Mouse (Mus musculus): ENCODE measurements at regions not wholly inside any gene's neighbourhood (a gene's known extent, or its start where the extent isn't known, plus 50 kb on each side); places are given as distances from the start of the nearest gene placed in this dataset.

- TF ChIP-seq EP300 (IDR thresholded peaks at IDR 0.05; ENCODE audit: low read depth) (no peak), CTCF (IDR thresholded peaks at IDR 0.05; ENCODE audit: low read depth) (no peak)
- Histone ChIP-seq H3K4me1 (ENCODE audit: control insufficient read depth, insufficient read depth) (no peaks in the 10 kb centered on the region), H3K4me3 (ENCODE audit: low read depth, low read length) (no peak overlapping the region), H3K27ac (ENCODE audit: low read depth) (no peak overlapping the region), H3K27me3 (ENCODE audit: control insufficient read depth, insufficient read depth, low read length) (no peaks in the 10 kb centered on the region), H3K9me3 (replicated peaks; ENCODE audit: control insufficient read depth, low read length) (no peaks in the 10 kb centered on the region), H3K36me3 (replicated peaks; ENCODE audit: control insufficient read depth, insufficient read depth, low read length) (no peaks in the 10 kb centered on the region), H3K9ac (replicated peaks; ENCODE audit: low read depth, low read length) (no peak overlapping the region), H3K4me2 (ENCODE audit: low read depth, low read length) (no peak overlapping the region)
- WGBS: 44% methylated on average over 6 of the region's 6 CpGs
- ATAC-seq (ENCODE audit: insufficient read depth, low read depth) (no peak), DNase-seq (ENCODE audit: low spot score) (peak; percentile 15)
Measured at GRCm38 (mm10) chr2:45205756-45206155, 88.6 kb upstream of the Zeb2 start.

GRCm38 (mm10) chr2:45205211-45205610 is 88.0 kb upstream of the Zeb2 start:
- H3K9me3 ChIP-seq (replicated peaks; ENCODE audit: control insufficient read depth, low read length): no peaks in the 10 kb centered on the region
- H3K27ac ChIP-seq (ENCODE audit: low read depth): no peak overlapping the region
- no peaks in the 10 kb centered on the region for H3K36me3 ChIP-seq (replicated peaks; ENCODE audit: control insufficient read depth, insufficient read depth, low read length)
- ATAC-seq (ENCODE audit: insufficient read depth, low read depth) (no peak), DNase-seq (ENCODE audit: low spot score) (no peak)
- 84% methylated on average over 3 of the region's 3 CpGs for WGBS
- H3K27me3 ChIP-seq (ENCODE audit: control insufficient read depth, insufficient read depth, low read length): no peaks in the 10 kb centered on the region
- H3K4me3 ChIP-seq (ENCODE audit: low read depth, low read length): no peak overlapping the region
- TF ChIP-seq EP300 (IDR thresholded peaks at IDR 0.05; ENCODE audit: low read depth) (no peak), CTCF (IDR thresholded peaks at IDR 0.05; ENCODE audit: low read depth) (no peak)
- no peak overlapping the region for H3K4me2 ChIP-seq (ENCODE audit: low read depth, low read length)
- no peak overlapping the region for H3K9ac ChIP-seq (replicated peaks; ENCODE audit: low read depth, low read length)
- H3K4me1 ChIP-seq (ENCODE audit: control insufficient read depth, insufficient read depth): no peaks in the 10 kb centered on the region

GRCm38 (mm10) chr2:45197955-45198631 is 80.9 kb upstream of the Zeb2 start:
- Histone ChIP-seq H3K4me1 (ENCODE audit: control insufficient read depth, insufficient read depth) (no peaks in the 10 kb centered on the region), H3K4me3 (ENCODE audit: low read depth, low read length) (no peak overlapping the region), H3K27me3 (ENCODE audit: control insufficient read depth, insufficient read depth, low read length) (no peaks in the 10 kb centered on the region), H3K36me3 (replicated peaks; ENCODE audit: control insufficient read depth, insufficient read depth, low read length) (no peaks in the 10 kb centered on the region), H3K9me3 (replicated peaks; ENCODE audit: control insufficient read depth, low read length) (no peaks in the 10 kb centered on the region), H3K9ac (replicated peaks; ENCODE audit: low read depth, low read length) (no peak overlapping the region), H3K27ac (ENCODE audit: low read depth) (no peak overlapping the region), H3K4me2 (ENCODE audit: low read depth, low read length) (no peak overlapping the region)
- TF ChIP-seq CTCF (IDR thresholded peaks at IDR 0.05; ENCODE audit: low read depth): no peak
- TF ChIP-seq EP300 (IDR thresholded peaks at IDR 0.05; ENCODE audit: low read depth): no peak
- no peak for DNase-seq (ENCODE audit: low spot score)
- 68% methylated on average over 13 of the region's 13 CpGs for WGBS
- ATAC-seq (ENCODE audit: insufficient read depth, low read depth): no peak

GRCm38 (mm10) chr2:45197342-45197741 is 80.1 kb upstream of the Zeb2 start:
- H3K27ac ChIP-seq (ENCODE audit: low read depth): no peak overlapping the region
- H3K36me3 ChIP-seq (replicated peaks; ENCODE audit: control insufficient read depth, insufficient read depth, low read length): no peaks in the 10 kb centered on the region
- DNase-seq (ENCODE audit: low spot score) (no peak), ATAC-seq (ENCODE audit: insufficient read depth, low read depth) (no peak)
- no peak overlapping the region for H3K4me3 ChIP-seq (ENCODE audit: low read depth, low read length)
- WGBS: 70% methylated on average over 10 of the region's 10 CpGs
- H3K27me3 ChIP-seq (ENCODE audit: control insufficient read depth, insufficient read depth, low read length): no peaks in the 10 kb centered on the region
- H3K4me1 ChIP-seq (ENCODE audit: control insufficient read depth, insufficient read depth): no peaks in the 10 kb centered on the region
- no peak overlapping the region for H3K4me2 ChIP-seq (ENCODE audit: low read depth, low read length)
- no peak overlapping the region for H3K9ac ChIP-seq (replicated peaks; ENCODE audit: low read depth, low read length)
- TF ChIP-seq EP300 (IDR thresholded peaks at IDR 0.05; ENCODE audit: low read depth) (no peak), CTCF (IDR thresholded peaks at IDR 0.05; ENCODE audit: low read depth) (no peak)
- H3K9me3 ChIP-seq (replicated peaks; ENCODE audit: control insufficient read depth, low read length): no peaks in the 10 kb centered on the region

GRCm38 (mm10) chr2:45196511-45196910 is 79.3 kb upstream of the Zeb2 start:
- H3K27ac ChIP-seq (ENCODE audit: low read depth): no peak overlapping the region; the same call in 1 of the 2 replicates
- no peak for ATAC-seq (ENCODE audit: insufficient read depth, low read depth)

GRCm38 (mm10) chr2:45194335-45194734 is 77.1 kb upstream of the Zeb2 start:
- no peak for TF ChIP-seq CTCF (IDR thresholded peaks at IDR 0.05; ENCODE audit: low read depth)
- WGBS: 76% methylated on average over 7 of the region's 7 CpGs
- no peaks in the 10 kb centered on the region for H3K4me1 ChIP-seq (ENCODE audit: control insufficient read depth, insufficient read depth)
- H3K36me3 ChIP-seq (replicated peaks; ENCODE audit: control insufficient read depth, insufficient read depth, low read length): no peaks in the 10 kb centered on the region
- no peak for ATAC-seq (ENCODE audit: insufficient read depth, low read depth)
- no peak overlapping the region for H3K4me2 ChIP-seq (ENCODE audit: low read depth, low read length)
- no peak for DNase-seq (ENCODE audit: low spot score)
- no peaks in the 10 kb centered on the region for H3K27me3 ChIP-seq (ENCODE audit: control insufficient read depth, insufficient read depth, low read length)
- H3K9me3 ChIP-seq (replicated peaks; ENCODE audit: control insufficient read depth, low read length): no peaks in the 10 kb centered on the region
- no peak overlapping the region for H3K9ac ChIP-seq (replicated peaks; ENCODE audit: low read depth, low read length)
- H3K27ac ChIP-seq (ENCODE audit: low read depth): no peak overlapping the region
- no peak overlapping the region for H3K4me3 ChIP-seq (ENCODE audit: low read depth, low read length)

More at GRCm38 (mm10) chr2:45196511-45196910, 79.3 kb upstream of the Zeb2 start:
- Histone ChIP-seq H3K9me3 (replicated peaks; ENCODE audit: control insufficient read depth, low read length) (no peaks in the 10 kb centered on the region), H3K4me3 (ENCODE audit: low read depth, low read length) (no peak overlapping the region), H3K9ac (replicated peaks; ENCODE audit: low read depth, low read length) (no peak overlapping the region), H3K4me2 (ENCODE audit: low read depth, low read length) (no peak overlapping the region), H3K36me3 (replicated peaks; ENCODE audit: control insufficient read depth, insufficient read depth, low read length) (no peaks in the 10 kb centered on the region), H3K27me3 (ENCODE audit: control insufficient read depth, insufficient read depth, low read length) (no peaks in the 10 kb centered on the region), H3K4me1 (ENCODE audit: control insufficient read depth, insufficient read depth) (no peaks in the 10 kb centered on the region)
- no peak for TF ChIP-seq EP300 (IDR thresholded peaks at IDR 0.05; ENCODE audit: low read depth)
- TF ChIP-seq CTCF (IDR thresholded peaks at IDR 0.05; ENCODE audit: low read depth): no peak
- WGBS: 82% methylated on average over 4 of the region's 4 CpGs
- no peak for DNase-seq (ENCODE audit: low spot score)
